Mouse (Mus musculus): ENCODE results near the gene Aurka.
A peak's percentile ranks its signal among the peaks of the same experiment; 100 is the strongest.

Aurka gene

DNA sequence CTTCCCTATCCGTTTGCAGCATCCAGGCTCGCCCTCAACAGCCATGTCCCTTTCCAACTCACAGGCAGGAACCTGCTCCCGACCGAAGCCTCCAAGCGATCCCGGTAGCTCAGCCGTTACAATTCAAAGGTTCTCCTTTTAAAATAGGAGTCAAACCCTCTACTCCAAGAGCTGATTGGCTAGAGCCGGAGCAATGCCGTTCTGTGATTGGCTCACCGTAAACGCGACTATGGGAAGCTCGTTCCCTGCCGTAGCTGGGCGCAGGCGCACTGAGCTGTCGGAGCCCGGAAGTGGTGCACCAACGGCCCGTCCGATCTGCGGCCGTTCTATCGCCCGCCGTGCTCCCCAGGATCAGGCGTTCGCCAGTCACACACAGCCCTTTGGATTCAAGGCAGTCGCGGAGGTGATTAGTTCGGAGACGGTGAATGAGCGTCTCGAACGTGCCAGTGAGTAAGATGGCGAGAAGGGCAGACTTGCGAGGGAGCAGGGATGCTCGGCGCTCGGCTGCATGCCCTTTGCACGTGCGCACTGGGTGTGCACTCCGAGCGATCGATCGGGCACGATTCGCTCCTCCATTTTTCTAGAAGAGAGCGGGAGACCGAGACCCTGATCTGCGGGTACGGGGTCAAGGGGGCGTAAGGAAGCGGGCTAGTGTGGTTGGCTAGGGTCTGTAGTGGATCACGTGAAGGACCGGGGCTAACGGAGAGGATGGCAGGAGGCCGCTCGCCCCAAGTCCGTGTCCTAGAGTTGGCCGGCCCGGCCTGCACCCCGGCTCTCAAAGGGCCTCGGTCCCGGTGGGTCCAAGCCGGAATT, at the start of gene Aurka, which contains the start of gene Cstf1:
Aurka (minus strand) TSS at position 125 of the 813 bp plus-strand sequence.
Cstf1 (plus strand) TSS at position 271 of the 813 bp plus-strand sequence.
- peak; percentile 95 for DNase-seq (ENCODE audit: low read depth, low spot score)

DNA sequence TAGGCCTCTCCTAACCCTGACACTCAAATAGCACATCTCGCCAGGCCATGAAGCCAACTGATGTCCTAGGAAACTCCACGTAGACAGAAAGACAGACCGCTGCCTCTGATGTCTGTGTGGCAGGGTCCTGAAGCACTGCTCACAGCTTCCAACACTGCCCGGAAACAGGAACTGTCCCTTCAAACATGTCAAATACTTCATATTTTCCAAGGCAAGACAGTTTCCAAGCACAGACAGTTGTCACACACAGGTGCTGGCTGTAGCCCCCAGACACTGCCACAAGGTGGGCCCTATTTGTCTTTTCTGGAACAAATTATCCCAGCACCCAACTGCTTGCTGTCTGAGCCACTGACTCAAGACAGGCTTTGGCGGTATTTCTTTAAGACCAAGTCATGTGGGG, 47.9 kb upstream of the Aurka start:
- no peak for DNase-seq (ENCODE audit: low read depth, low spot score)

DNA sequence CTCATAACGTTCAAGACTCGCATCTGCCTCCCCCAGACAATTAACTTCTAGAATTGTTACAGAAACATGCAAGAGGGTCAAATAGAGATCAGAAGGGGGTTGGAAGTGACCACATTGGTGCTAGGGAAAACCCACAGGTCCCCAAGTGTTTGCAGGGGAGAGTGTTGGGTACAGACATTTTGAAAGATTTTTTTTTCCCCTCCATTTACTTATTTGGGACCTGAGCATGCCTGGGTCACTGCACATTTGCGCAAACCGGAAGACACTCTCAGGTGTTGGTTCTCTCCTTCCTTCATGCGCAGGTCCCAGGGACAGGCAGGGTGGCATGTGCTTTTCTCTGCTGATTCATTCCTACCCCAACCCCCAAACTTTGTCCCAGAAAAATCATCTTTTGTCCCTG, 46.5 kb upstream of the Aurka start:
- DNase-seq (ENCODE audit: low read depth, low spot score): no peak

DNA sequence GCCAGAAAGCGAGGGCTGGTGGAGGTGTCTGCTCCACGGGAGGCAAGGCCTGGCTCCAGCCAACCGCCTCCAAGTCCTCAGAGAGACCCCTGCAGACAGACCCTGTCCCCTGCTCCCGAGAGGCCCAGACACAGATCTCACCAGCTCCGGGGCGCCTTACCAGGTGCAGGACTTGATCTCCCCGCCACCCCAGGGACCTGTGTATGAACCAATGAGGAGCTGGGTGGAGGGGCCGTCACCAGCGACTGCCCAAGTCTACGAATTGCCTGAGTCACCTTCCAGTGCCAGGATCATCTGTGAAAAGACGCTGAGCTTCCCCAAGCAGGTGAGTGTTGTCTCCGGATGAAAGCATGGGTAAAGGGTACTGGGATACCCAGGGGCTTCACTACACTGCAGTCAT, 45.9 kb upstream of the Aurka start:
- DNase-seq (ENCODE audit: low read depth, low spot score): no peak

DNA sequence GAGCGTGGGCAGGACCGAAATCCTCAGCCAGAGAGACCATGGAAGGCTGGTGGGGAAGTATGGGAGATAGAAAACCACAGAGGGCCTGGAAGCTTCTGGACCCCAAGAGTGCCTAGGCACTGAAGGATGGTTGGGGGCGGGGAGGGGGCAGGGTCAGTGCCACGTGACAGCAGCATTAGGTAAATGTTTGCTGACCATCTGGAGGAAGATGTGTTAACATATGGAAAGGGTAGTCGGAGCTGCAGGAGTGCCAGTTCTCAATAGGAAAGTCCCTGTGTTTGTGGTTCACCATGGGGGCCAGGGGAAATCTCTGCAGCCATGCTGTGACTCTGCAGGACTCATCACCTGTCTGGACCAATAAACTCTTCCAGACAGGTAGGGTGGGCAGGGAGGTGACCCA, 43.6 kb upstream of the Aurka start:
- no peak for DNase-seq (ENCODE audit: low read depth, low spot score)

DNA sequence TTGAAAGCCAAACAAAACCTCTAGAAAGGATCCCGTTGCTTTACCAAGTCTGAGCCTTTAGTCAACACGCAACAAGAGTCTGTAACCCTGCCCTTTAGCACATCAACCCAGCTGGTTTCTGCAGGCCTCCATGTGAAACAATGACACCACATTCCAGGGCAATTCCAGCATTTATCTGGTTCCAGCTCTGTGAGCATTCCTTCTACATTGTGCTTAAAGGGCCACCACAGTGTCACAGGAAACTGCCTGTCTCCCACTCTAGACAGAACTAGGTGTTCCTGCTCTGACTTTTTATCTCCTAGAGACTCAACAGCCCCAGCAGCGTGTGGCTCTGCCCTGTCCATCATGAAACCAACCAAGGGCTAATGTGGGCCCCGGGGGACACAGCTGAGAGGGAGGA, 42.9 kb upstream of the Aurka start:
- DNase-seq (ENCODE audit: low read depth, low spot score): no peak

DNA sequence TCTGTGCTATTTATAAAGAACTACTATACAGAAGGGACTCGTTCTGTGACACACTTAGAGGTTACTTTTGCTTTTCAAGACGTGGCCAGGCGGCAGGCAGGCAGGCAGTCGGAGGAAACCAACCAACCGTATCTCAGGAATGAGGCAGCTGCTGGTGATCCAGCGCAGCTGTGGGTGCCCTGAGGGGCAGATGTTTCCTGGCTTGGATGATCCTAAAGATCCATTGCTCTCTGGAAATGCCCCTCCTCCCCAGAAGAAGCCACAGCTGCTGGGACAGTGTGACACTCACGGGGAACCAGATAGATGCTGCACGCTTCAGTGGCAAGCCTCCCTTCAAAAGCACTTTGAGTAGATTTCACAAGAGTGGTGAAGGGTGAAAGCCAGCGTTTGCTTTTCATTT, 42.1 kb upstream of the Aurka start:
- no peak for DNase-seq (ENCODE audit: low read depth, low spot score)

DNA sequence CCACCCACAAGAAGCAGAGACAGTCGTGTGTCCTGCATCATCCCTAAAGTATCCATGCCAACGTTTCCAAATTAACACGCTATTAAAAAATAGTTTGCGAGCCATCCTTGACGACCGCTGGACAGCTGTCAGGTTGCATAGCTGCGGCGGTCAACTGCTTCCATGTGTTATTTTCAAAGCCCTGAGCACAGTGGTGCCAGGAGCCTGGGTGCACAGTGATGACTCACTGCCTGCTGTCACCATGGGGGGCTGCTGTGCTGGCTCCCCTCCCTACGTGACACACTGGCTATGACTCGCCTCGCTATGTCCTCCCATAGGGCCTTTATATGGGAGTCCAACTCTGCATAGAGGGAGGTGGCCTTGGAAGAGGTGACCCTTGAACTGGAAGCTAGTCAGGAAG, 40.8 kb upstream of the Aurka start:
- no peak for DNase-seq (ENCODE audit: low read depth, low spot score)

DNA sequence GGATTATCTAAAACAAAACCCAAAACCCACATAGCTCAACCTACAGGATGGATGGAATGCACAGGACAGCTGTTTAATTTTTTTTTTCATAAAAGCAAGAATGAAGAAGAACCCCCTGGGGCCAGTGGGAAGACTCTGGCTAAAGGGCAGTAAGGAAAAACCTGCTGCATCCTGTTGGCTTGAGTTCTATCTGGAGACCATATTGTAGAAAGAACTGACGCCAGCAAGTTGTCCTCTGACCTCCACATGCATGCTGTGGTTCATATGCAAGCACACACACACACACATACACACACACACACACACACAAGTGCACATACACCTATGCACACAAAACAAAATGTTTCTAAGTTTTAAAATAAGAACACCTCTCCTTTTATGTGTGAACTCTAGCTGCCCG, 40.4 kb upstream of the Aurka start:
- no peak for DNase-seq (ENCODE audit: low read depth, low spot score)

DNA sequence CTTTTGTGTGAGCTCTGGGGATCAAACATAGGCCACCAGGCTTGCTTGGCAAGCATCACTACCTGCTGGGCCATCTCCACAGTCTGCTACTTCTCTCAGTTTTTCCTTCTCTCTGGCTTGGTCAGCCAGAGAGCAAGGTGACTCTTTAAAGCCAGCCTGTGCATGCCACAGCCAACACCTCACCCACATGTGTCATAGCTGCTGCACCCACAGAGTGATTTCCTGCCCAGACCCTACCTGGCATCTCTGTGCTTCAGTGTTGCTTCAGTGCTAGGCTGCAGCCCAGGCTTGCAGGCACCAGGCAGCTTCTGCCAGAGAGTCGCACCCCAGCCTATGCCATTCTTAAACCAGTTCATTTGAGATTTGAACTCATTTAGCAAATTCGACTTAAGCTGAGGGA, 37.2 kb upstream of the Aurka start:
- peak; percentile 42 for DNase-seq (ENCODE audit: low read depth, low spot score)

DNA sequence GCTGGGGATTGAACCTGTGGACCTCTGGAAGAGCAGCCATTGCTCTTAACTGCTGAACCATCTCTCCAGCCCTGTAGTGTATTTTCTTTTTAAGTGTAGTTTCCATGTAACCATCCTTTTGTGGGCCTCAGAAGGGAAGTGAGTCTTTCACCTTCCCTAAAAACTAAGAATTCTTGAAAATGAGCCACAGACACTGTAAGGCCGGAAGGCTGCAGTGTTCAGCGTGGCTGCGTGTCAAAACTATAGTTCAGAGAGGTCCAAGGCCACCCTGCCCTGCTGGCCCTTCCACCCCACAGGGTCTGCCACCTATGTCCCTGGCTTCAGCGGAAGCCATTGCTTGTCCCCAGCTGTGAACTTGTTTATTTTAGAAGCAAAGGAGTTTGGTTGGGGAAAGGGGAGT, 35.8 kb upstream of the Aurka start:
- no peak for DNase-seq (ENCODE audit: low read depth, low spot score)

DNA sequence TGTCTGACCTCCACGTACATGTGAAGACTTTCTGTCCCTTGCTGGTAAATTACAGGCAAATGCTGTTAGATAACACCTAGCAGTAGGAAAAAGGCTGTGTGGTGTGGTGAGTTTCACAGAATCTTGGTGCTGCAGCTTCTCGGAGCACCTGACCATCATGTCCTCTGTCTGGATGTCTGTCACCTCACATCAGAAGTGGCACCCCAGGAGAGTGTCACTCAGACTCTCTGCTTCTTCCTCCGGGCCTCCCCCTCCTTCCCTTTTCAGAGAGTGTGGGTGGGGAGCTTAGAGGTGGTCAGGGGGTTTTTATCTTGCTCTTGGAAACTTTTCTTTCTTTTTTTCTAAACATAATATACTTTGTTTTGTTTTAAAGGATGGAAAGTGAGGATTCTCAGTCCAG, 34.7 kb upstream of the Aurka start:
- peak; percentile 61 for DNase-seq (ENCODE audit: low read depth, low spot score)

DNA sequence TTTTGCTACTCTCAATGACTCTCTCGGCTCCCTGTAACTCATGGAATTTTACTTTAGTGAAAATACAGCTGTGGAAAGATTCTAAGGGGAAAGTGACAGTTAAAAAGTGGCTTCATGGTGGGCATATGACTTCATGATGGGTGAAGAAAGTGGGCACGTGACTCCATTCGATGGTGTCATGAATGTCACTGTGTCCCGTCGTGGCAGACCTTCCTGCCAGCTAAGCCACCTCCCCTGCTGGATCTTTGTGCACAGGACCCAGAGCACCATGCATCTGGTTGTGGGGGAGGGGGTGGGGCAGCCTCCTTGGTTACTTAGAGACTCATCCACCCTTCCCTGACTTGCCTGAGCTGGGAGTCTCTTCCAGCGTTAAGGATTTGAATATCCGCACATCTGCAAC, 33.9 kb upstream of the Aurka start:
- no peak for DNase-seq (ENCODE audit: low read depth, low spot score)

DNA sequence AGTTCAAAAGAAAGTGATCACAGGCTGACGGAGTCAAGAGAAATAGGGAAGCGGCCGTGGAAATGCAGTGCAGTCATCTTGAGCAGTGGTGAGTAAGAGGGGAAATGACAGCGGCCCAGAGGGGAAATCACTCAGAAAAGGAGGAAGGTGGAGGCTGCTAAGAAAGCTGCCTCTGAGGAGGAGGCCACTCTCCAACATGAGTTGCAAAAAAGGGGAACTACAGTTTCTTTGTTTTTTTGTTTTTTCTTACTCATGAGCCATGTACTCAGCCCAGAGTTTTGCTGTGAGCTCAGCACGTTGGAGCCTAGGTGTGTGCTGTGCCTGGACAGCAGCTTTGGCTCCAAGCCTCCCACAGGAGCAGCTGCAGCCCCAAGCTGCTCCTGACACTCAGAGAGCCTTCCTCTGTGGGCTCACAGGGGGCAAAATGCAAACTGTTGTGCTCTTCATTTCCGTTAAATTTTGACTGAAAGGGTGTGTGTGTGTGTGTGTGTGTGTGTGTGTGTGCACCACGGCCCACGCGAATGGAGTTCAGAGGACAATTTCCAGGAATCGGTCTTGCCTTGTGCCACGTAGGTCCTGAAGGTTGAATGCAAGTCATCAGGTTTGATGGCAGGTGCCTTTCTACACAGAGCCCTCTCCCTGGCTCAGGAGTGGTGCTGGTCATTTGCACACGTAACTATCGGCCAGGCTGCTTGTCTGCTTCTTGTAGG, 30.9 kb upstream of the Aurka start:
- peak; percentile 85 for DNase-seq (ENCODE audit: low read depth, low spot score)

DNA sequence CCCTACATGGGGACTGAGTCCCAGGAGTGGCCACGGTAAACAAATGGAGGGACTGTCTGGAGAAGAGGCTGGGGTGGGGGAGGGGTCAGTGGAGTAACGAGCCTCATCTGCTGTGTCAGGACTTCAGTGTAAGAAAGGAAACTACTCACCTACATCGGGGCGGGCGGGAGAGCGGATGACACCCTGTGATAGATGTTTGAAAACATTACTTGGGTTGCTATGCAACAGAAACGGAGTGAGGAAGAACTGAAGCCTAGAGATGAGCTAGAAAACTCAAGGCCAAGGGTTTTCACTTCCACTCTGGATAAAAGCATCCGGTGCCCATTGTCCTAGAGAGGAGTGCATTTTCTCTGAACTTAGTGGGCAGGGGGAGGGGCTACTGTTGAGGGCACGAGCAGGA, 29.6 kb upstream of the Aurka start:
- DNase-seq (ENCODE audit: low read depth, low spot score): peak; percentile 95

DNA sequence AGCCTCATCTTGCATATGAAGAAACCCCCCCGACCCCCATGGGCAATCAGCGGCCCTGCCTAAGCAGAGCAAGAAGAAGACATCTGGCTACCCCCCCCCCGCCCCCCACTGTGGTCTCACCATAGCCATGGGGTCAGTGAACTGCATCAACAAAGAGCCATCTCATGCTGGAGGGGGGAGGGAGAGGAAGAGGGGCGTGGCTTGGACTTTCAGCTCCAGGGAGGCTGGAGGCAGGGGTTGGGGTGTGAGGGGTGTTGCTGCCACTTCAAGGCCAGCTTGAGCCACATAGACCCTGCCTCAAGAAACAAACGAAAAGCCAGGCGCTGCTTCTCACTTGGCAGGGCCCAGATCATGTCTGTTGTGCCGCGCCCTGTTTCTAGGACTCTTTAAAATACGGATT, 25.6 kb upstream of the Aurka start:
- DNase-seq (ENCODE audit: low read depth, low spot score): no peak

DNA sequence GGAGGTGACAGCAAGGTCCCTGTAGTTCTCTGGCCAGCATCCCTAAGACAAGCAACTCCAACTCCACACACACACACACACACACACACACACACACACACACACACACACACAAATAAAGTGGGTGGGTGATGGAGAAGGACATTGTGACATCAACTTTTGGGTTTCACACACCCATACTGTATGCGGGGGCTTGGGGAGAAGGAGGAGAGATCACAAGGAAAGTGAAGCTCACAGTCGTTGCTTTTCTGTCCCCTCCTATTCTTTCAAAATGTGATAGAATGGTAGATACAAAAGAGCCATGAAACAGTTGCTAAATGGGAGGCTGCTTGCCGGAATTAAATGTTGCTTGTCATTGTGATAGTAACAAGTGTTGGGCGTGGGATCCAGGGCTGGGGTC, 24.3 kb upstream of the Aurka start:
- no peak for DNase-seq (ENCODE audit: low read depth, low spot score)

DNA sequence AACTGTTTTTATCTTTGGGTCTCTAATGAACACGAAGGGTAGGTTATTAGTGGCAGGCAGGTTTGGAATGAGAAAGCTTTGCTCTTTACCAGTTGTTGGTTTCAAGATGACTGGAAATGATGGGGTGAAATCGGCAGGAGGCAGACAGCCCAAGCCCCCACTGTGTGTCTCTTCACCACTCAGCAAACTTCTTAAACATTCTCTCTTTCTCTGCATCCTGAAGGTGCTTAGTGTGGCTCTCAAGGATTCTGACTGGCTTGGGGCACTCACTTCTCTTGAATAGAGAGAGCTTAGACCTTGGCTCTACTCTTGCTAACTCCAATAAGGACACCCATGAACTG, 23.7 kb upstream of the Aurka start:
- no peak for DNase-seq (ENCODE audit: low read depth, low spot score)

DNA sequence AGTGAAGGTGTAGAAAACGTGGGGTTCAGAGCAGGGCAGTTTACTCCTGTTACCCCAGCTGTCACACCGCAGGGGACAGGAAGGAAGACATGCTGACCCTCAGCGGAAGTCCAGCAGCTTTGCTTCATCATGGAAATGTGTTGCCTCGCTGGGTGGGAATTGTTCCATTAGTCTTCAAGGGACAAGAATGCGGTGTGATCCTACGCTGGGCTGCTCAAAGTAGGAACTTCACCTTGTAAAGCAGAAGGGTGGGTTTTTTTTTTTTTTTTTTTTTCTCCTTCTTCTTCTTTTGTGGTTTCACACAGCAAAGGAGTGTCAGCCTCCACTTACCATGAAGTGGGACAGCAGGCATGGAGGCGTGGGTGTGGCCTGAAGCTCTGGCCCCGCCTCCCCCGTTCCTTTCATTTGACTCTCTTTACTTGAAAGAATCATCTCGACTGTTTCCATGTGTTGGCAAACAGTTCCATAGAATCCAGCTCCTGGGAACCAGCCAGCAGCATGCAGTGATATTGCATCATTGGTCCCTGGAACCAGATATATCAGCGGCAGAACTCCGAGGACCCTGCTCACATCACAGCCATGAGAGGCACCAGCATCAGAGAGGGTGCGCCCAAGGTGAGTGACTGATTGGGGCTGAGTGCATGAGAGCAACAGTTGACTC, 23.2 kb upstream of the Aurka start, which contains the start of gene Cass4:
Cass4 (plus strand) TSS at position 404 of the 661 bp plus-strand sequence.
- DNase-seq (ENCODE audit: low read depth, low spot score): peak; percentile 84

DNA sequence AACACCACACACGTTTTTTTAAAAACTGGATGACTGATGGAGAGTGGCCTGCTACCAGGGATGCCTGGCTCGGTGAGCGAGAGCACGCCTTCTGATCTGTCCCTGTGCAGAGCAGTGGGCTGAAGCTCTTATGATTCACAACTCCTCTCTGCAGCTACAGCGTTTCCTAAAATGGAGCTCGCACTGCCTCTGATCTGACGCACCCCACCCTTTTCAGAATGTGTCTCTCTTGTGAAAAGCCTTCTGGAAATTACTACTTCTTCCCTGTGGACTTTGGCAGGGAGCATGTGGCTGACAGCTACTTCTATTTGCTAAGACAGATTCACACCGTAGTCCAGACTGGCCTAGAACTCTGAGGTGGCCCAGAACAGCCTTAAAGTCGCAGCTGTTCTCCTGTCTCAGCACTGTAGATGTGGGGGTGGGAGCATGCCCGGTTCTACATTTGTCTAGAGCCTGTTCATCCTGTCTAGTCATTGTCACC, 21.7 kb upstream of the Aurka start:
- DNase-seq (ENCODE audit: low read depth, low spot score): no peak

DNA sequence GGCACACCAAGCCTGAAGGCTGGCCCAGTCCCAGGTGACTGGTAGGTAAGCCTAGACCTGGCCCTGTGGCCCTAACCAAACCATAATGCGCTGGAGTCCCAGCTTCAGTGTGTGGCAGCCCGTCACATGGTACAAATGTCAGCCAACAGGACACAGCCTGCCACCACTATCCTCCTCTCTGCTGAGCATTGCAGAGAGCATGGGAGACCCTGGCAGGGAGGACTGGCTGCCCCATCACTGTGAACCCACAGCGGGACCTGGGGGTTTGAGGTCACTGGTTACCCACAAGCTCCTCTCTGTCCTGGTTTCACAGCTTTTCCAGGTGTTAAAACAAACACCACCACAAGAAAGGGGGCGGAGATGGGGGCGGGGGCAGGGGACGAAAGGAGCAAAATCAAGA, 20.0 kb upstream of the Aurka start:
- DNase-seq (ENCODE audit: low read depth, low spot score): peak; percentile 65

DNA sequence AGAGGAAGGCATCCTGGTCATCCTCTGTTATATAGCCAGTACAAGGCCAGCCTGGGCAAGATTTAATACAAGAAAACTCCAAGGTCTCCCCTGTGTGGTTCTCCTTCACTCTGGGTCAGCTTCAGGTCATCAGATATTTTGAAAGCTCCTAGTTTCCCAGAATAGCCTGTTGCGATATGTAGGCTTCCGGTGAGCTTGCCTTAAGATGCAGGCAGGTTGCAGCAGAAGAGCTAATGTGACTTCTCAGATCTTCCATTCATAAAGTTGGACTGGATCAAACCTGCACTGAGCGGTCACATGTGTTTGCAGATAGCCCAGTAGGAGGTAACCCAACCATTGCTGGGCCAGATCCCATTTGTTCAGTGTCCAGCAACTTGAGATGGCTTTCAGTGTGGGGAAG, 14.4 kb upstream of the Aurka start:
- no peak for DNase-seq (ENCODE audit: low read depth, low spot score)

DNA sequence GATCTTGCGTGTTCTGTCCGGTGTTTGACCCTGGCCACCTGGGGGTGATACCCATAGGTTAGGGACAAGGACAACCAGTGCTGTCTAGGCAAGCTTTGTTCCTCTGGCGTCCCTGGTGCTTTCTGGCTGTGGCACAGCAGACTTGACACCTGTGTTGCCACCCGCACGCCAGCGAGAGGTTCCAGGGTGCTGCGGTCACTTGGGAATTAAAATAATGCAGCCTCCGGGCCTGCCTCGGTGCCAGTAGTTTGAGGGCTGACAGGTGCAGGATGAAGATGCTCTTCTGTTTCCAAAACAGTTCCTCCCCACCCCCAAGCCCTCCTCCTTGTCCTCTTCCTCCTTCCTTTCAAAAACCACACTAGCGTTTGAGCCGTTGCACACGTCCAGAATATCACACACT, 11.6 kb upstream of the Aurka start:
- DNase-seq (ENCODE audit: low read depth, low spot score): no peak

All from CD4-positive helper T cell, adult 2 months (primary cell).